Mouse (Mus musculus): ENCODE measurements around the gene Chd9. TPM values are rescaled to one million over a fixed set of nuclear protein-coding genes. Genes with fewer than 3 reads are reported as not detected.

Chd9 gene
- total RNA-seq, 2 experiments from 2014 or later, result 133 to 138 TPM

GRCm38 (mm10) chr8:91051037-91051436 lies 222.9 kb downstream of the Chd9 start:
- intact Hi-C loops (cut with DNase I), result no loop called here
- peak; percentile 84 to 85 for DNase-seq (ENCODE audit: low spot score in 2 of 2)

- DNase-seq (ENCODE audit: low spot score in 2 of 2), result no peak
Observed at GRCm38 (mm10) chr8:91054418-91054817, 226.3 kb downstream of the Chd9 start.

GRCm38 (mm10) chr8:91056848-91057247 lies 228.7 kb downstream of the Chd9 start:
- no peak for DNase-seq (ENCODE audit: low spot score in 2 of 2)
- intact Hi-C loops (cut with DNase I), result no loop called here

More at GRCm38 (mm10) chr8:91054418-91054817, 226.3 kb downstream of the Chd9 start:
- intact Hi-C loops (cut with DNase I), result no loop called here

GRCm38 (mm10) chr8:91059086-91059578 lies 231.0 kb downstream of the Chd9 start:
- no peak for DNase-seq (ENCODE audit: low spot score in 2 of 2)
- intact Hi-C loops (cut with DNase I), result no loop called here

GRCm38 (mm10) chr8:91059884-91060510 lies 231.8 kb downstream of the Chd9 start:
- DNase-seq (ENCODE audit: low spot score in 2 of 2), result no peak
- intact Hi-C loops (cut with DNase I), result no loop called here

- intact Hi-C loops (cut with DNase I), result no loop called here
Observed at GRCm38 (mm10) chr8:91060555-91061471, 232.7 kb downstream of the Chd9 start.

GRCm38 (mm10) chr8:91065179-91065578 lies 237.0 kb downstream of the Chd9 start:
- intact Hi-C loops (cut with DNase I), result no loop called here
- DNase-seq (ENCODE audit: low spot score in 2 of 2), result no peak

More at GRCm38 (mm10) chr8:91060555-91061471, 232.7 kb downstream of the Chd9 start:
- no peak for DNase-seq (ENCODE audit: low spot score in 2 of 2)

- DNase-seq (ENCODE audit: low spot score in 2 of 2), result no peak
- intact Hi-C loops (cut with DNase I), result no loop called here
Observed at GRCm38 (mm10) chr8:91069407-91069806, 241.3 kb downstream of the Chd9 start.

GRCm38 (mm10) chr8:91069834-91070233 lies 241.7 kb downstream of the Chd9 start, which contains the start of gene Rbl2:
Gene Rbl2, plus strand, starts transcription at chr8:91070057.
- peak; percentile 96 for DNase-seq (ENCODE audit: low spot score in 2 of 2)
- intact Hi-C loops (cut with DNase I), result no loop called here

- intact Hi-C loops (cut with DNase I), result no loop called here
- peak; percentile 65 to 81 for DNase-seq (ENCODE audit: low spot score in 2 of 2)
Observed at GRCm38 (mm10) chr8:91070275-91070859, 242.2 kb downstream of the Chd9 start.

GRCm38 (mm10) chr8:91077077-91077867 lies 249.1 kb downstream of the Chd9 start:
- intact Hi-C loops (cut with DNase I), result no loop called here
- DNase-seq (ENCODE audit: low spot score in 2 of 2), result no peak

- intact Hi-C loops (cut with DNase I), result no loop called here
- DNase-seq (ENCODE audit: low spot score in 2 of 2), result no peak
Observed at GRCm38 (mm10) chr8:91079678-91080077, 251.5 kb downstream of the Chd9 start.

GRCm38 (mm10) chr8:91081911-91082310 lies 253.8 kb downstream of the Chd9 start:
- intact Hi-C loops (cut with DNase I), result no loop called here
- no peak for DNase-seq (ENCODE audit: low spot score in 2 of 2)

GRCm38 (mm10) chr8:91082428-91082827 lies 254.3 kb downstream of the Chd9 start:
- intact Hi-C loops (cut with DNase I), result no loop called here
- DNase-seq (ENCODE audit: low spot score in 2 of 2), result no peak

GRCm38 (mm10) chr8:91088452-91088851 lies 260.3 kb downstream of the Chd9 start:
- no peak for DNase-seq (ENCODE audit: low spot score in 2 of 2)
- intact Hi-C loops (cut with DNase I), result no loop called here

GRCm38 (mm10) chr8:91089601-91090000 lies 261.4 kb downstream of the Chd9 start:
- no peak for DNase-seq (ENCODE audit: low spot score in 2 of 2)
- intact Hi-C loops (cut with DNase I), result no loop called here

GRCm38 (mm10) chr8:91094135-91094534 lies 266.0 kb downstream of the Chd9 start:
- intact Hi-C loops (cut with DNase I), result loop anchor here (10.0 kb wide), 1 partner anchor 59 kb away; no protein-coding TSS in a partner anchor
- no peak for DNase-seq (ENCODE audit: low spot score in 2 of 2)

GRCm38 (mm10) chr8:91098106-91098505 lies 270.0 kb downstream of the Chd9 start:
- intact Hi-C loops (cut with DNase I), result loop anchor here (10.0 kb wide), 1 partner anchor 63 kb away; no protein-coding TSS in a partner anchor
- no peak for DNase-seq (ENCODE audit: low spot score in 2 of 2)
